Mouse (Mus musculus): ENCODE results near the gene Gm26620.
A peak's percentile ranks its signal among the peaks of the same experiment; 100 is the strongest.

Gene Gm26620

DNA sequence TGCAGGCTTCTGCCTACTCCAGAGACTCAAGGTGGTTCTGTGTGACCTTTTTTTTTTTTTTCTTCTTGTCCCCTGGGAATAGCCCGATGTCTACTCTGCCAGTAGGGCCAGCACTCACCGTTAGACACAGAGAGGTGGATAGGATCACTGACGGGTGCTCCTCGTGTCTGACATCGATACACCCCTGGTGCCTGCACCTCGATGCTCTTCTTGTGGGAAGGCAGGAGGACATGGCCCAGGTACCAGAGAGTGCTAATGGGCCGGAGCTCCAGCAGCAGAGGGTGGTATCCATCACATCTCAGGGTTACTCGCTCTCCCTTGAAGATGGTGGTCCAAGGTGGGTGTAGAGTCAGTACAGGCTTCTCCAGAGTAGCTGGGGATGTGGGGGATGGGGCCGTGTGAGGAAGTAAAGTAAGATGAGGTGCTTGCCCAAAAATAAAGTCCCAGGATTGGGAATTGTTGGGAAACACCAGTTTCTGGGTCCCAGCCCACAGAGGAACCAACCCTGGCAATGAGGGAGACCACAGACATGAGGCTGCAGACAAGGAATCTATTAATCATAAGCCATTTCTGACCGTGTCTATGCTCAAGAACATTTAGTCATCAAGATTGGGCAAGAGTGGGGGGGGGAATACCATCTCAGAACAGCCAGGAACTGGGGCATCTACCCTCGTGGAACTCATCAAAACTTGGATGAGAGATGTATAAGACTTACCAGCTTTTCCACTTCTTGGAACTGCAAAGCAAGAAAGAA, 27.2 kb downstream of the Gm26620 start:
- DNase-seq (ENCODE audit: low spot score in 2 of 2), result no peak

GRCm38 (mm10) chr1:170912891-170913615, 28.2 kb downstream of the Gm26620 start, which contains the start of gene Fcrlb:
TSS of gene Fcrlb (minus strand) at chr1:170912941.
- DNase-seq (ENCODE audit: low spot score in 2 of 2), result no peak

DNA sequence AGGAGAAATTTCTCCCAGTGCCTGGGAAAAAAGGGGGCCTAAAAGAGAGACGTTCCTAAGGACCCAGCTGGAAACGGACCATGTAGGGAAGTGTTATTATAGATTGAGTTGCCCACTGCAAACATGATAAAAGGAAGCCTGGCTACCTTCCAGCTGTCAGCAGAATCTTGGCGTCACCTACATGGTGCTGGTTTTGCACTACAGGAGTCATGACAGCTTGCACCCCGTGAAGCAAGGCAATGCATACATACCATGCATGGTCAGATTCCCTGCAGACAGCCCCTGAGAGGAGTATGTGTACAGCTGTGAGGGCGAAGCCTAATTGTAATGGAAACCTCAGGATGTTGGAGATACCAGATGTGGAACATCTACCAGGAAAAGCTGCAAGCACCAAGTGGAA, 30.8 kb downstream of the Gm26620 start:
- no peak for DNase-seq (ENCODE audit: low spot score in 2 of 2)

GRCm38 (mm10) chr1:170919308-170919707, 34.4 kb downstream of the Gm26620 start:
- DNase-seq (ENCODE audit: low spot score in 2 of 2), result no peak

GRCm38 (mm10) chr1:170924485-170924884, 39.6 kb downstream of the Gm26620 start:
- DNase-seq (ENCODE audit: low spot score in 2 of 2), result peak in 1 of 2 experiments; percentile 41

GRCm38 (mm10) chr1:170926941-170927340, 42.1 kb downstream of the Gm26620 start:
- DNase-seq (ENCODE audit: low spot score in 2 of 2), result no peak

GRCm38 (mm10) chr1:170927378-170927777, 42.5 kb downstream of the Gm26620 start, which contains the start of gene Fcrla:
TSS of gene Fcrla (minus strand) at chr1:170927583.
- DNase-seq (ENCODE audit: low spot score in 2 of 2), result no peak

DNA sequence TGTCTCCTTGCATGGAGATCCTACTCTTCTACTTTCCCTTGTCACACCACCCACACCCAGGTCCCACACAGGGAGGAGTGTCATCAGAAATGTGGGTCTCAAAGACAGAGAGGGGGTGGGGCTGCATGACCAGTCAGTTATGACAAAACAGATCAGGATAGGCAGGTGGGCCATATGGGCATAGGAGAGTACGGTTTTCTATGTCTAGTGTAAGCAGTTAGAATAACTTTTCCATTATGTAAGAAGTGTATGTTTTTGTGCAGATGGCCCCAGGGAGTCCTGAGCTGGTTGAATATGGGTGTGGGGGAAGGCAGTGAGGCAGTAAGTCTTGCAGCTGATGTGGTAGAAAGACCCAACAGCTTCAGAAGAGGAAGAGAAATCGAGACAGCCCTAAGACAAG, 43.6 kb downstream of the Gm26620 start:
- peak in 1 of 2 experiments; percentile 10 for DNase-seq (ENCODE audit: low spot score in 2 of 2)

GRCm38 (mm10) chr1:170929245-170929644, 44.4 kb downstream of the Gm26620 start:
- no peak for DNase-seq (ENCODE audit: low spot score in 2 of 2)

GRCm38 (mm10) chr1:170932043-170932442, 47.2 kb downstream of the Gm26620 start:
- DNase-seq (ENCODE audit: low spot score in 2 of 2), result no peak

DNA sequence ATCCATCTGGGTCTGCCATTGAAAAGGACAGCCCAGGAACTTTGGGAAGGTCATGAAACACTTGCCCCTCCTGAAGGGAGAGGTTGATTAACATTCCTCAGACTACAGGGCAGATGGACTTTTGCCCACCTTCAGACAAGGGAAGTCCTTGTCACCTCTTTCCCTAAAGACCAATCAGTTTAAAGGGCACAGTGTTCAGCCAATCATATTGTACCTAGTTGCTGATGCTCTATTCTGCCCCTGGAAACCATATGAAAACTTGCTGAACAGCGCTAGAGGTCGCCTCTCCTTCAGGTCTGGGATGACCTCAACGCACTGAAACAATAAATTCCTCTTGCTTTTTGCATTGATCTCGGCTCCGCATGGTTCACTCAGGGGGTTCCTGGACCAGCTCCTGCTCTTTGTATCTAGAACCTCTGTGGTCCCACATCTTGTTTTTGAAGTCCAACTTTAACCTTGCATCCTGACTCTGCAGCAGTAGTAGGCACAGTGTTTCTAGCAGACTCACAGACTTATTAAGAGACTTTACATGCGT, 48.6 kb downstream of the Gm26620 start:
- no peak for DNase-seq (ENCODE audit: low spot score in 2 of 2)

- DNase-seq (ENCODE audit: low spot score in 2 of 2), result no peak
These were observed 49.1 kb downstream of the Gm26620 start for GRCm38 (mm10) chr1:170933940-170934339.

- no peak for DNase-seq (ENCODE audit: low spot score in 2 of 2)
These were observed 49.5 kb downstream of the Gm26620 start for GRCm38 (mm10) chr1:170934383-170934782.
